Comparison of ENCODE assay signal across 27 mouse cellular contexts in genomic region chr1:75181377-75181870, GRCm38 (mm10). TPM values are rescaled to one million over a fixed set of nuclear protein-coding genes. Genes with fewer than 3 reads are reported as not detected.
DNase-seq lines count a peak whose midpoint lies in the region; ATAC-seq and TF ChIP-seq lines count a peak whose summit lies in the region.
"Had no signal": no experiment of that assay in that cellular context is flagged by ENCODE, and none has a peak within 500 bp of the region (broad histone marks: within the 10 kb centered on the region; RNA-seq: fewer than 3 reads in every experiment).

No protein-coding gene starts in this region.

- no peak for ATAC-seq in intestine, embryonic 15.5 days
- ATAC-seq in intestine, postnatal 0 days: no peak
- no peak for ATAC-seq in liver, embryonic 15.5 days (ENCODE audit: insufficient read depth)
- ATAC-seq in liver, postnatal 0 days: no peak
- no peak for ATAC-seq in midbrain, embryonic 15.5 days (replicated peaks)
- ATAC-seq: activated CD4-positive, CD25-positive, alpha-beta regulatory T cell, adult 4 months; CD4-positive, CD25-positive, alpha-beta regulatory T cell, adult 4 months; forebrain, embryonic 14.5 days; forebrain, postnatal 0 days; hindbrain, postnatal 0 days; inflammation-experienced regulatory T-cells, adult 6 months had no signal

- TF ChIP-seq POLR2A in cerebellum, adult 2 months (IDR thresholded peaks at IDR 0.05; ENCODE audit: borderline replicate concordance, insufficient read depth, low read length): no peak

- peak overlapping the region; percentile 95; the same call in 1 of the 2 replicates for H3K4me2 ChIP-seq in intestine, embryonic 15.5 days (replicated peaks)
- H3K4me2 ChIP-seq in intestine, postnatal 0 days (replicated peaks; ENCODE audit: low read depth): no peak overlapping the region
- H3K4me2 ChIP-seq in liver, embryonic 15.5 days: peak overlapping the region; percentile 89
- H3K4me2 ChIP-seq in liver, postnatal 0 days (ENCODE audit: low read depth, low read length): no peak overlapping the region
- H3K4me2 ChIP-seq in midbrain, embryonic 15.5 days: no peak overlapping the region

- no peaks in the 10 kb centered on the region for H3K27me3 ChIP-seq in cerebellum, adult 2 months (ENCODE audit: control insufficient read depth, insufficient read depth, low read length)
- H3K27me3 ChIP-seq in intestine, embryonic 15.5 days (replicated peaks): no peaks in the 10 kb centered on the region
- H3K27me3 ChIP-seq in intestine, postnatal 0 days (replicated peaks; ENCODE audit: control insufficient read depth, insufficient read depth, low read length): no peaks in the 10 kb centered on the region
- H3K27me3 ChIP-seq in liver, embryonic 15.5 days: no peaks in the 10 kb centered on the region
- H3K27me3 ChIP-seq in liver, postnatal 0 days (ENCODE audit: insufficient read depth, low read length): no peaks in the 10 kb centered on the region
- no peaks in the 10 kb centered on the region for H3K27me3 ChIP-seq in midbrain, embryonic 15.5 days (replicated peaks)
- H3K27me3 ChIP-seq: embryonic facial prominence, embryonic 13.5 days; heart, embryonic 13.5 days had no signal

- no peak for TF ChIP-seq EP300 in liver, postnatal 0 days (IDR thresholded peaks at IDR 0.05; ENCODE audit: low read depth)

- no peak for TF ChIP-seq CTCF in cerebellum, adult 2 months (IDR thresholded peaks at IDR 0.05; ENCODE audit: borderline replicate concordance, insufficient read depth, low read depth, low read length)
- no peak for TF ChIP-seq CTCF in intestine, postnatal 0 days (IDR thresholded peaks at IDR 0.05; ENCODE audit: low read depth)
- no peak for TF ChIP-seq CTCF in liver, postnatal 0 days (IDR thresholded peaks at IDR 0.05; ENCODE audit: low read depth)

- H3K27ac ChIP-seq in cerebellum, adult 2 months (ENCODE audit: insufficient read depth, low read length): no peak overlapping the region
- H3K27ac ChIP-seq in intestine, embryonic 15.5 days: no peak overlapping the region
- no peak overlapping the region for H3K27ac ChIP-seq in intestine, postnatal 0 days (ENCODE audit: low read depth, low read length)
- H3K27ac ChIP-seq in liver, embryonic 15.5 days (replicated peaks): peak overlapping the region; percentile 99
- H3K27ac ChIP-seq in liver, postnatal 0 days (ENCODE audit: low read depth): no peak overlapping the region
- no peak overlapping the region for H3K27ac ChIP-seq in midbrain, embryonic 15.5 days
- H3K27ac ChIP-seq: embryonic facial prominence, embryonic 13.5 days; hindbrain, embryonic 14.5 days; hindbrain, postnatal 0 days had no signal

- H3K36me3 ChIP-seq in intestine, embryonic 15.5 days: peaks cover 35% of the 10 kb centered on the region
- peaks cover 51% of the 10 kb centered on the region for H3K36me3 ChIP-seq in intestine, postnatal 0 days (ENCODE audit: control insufficient read depth, insufficient read depth)
- H3K36me3 ChIP-seq in liver, embryonic 15.5 days (replicated peaks): peaks cover 76% of the 10 kb centered on the region
- H3K36me3 ChIP-seq in liver, postnatal 0 days (replicated peaks; ENCODE audit: insufficient read depth, low read length): peaks cover 70% of the 10 kb centered on the region
- H3K36me3 ChIP-seq in midbrain, embryonic 15.5 days (replicated peaks): peaks cover 43% of the 10 kb centered on the region

- H3K9ac ChIP-seq in intestine, embryonic 15.5 days: no peak overlapping the region
- H3K9ac ChIP-seq in intestine, postnatal 0 days (ENCODE audit: low read depth, low read length): no peak overlapping the region
- peak overlapping the region; percentile 94; the same call in 1 of the 2 replicates for H3K9ac ChIP-seq in liver, embryonic 15.5 days
- H3K9ac ChIP-seq in liver, postnatal 0 days (replicated peaks): no peak overlapping the region
- H3K9ac ChIP-seq in midbrain, embryonic 15.5 days: no peak overlapping the region
- H3K9ac ChIP-seq: forebrain, postnatal 0 days; hindbrain, embryonic 14.5 days had no signal

- 67% methylated on average over 4 of the region's 4 CpGs for WGBS in cerebellum, adult 2 months
- WGBS in intestine, embryonic 15.5 days: 84% methylated on average over 4 of the region's 4 CpGs
- 79% methylated on average over 4 of the region's 4 CpGs for WGBS in intestine, postnatal 0 days
- WGBS in liver, embryonic 15.5 days (ENCODE audit: insufficient replicate concordance): 83% methylated on average over 4 of the region's 4 CpGs
- WGBS in liver, postnatal 0 days (ENCODE audit: insufficient replicate concordance): 88% methylated on average over 4 of the region's 4 CpGs
- WGBS in midbrain, embryonic 15.5 days: 86% methylated on average over 4 of the region's 4 CpGs

- no peaks in the 10 kb centered on the region for H3K9me3 ChIP-seq in intestine, embryonic 15.5 days
- H3K9me3 ChIP-seq in intestine, postnatal 0 days (ENCODE audit: control insufficient read depth): no peaks in the 10 kb centered on the region
- no peaks in the 10 kb centered on the region for H3K9me3 ChIP-seq in liver, embryonic 15.5 days (replicated peaks)
- H3K9me3 ChIP-seq in liver, postnatal 0 days (ENCODE audit: low read length): 0 out of 2 replicates have a peak, but pooled peaks cover 2% of the 10 kb centered on the region
- H3K9me3 ChIP-seq in midbrain, embryonic 15.5 days: no peaks in the 10 kb centered on the region
- H3K9me3 ChIP-seq: embryonic facial prominence, embryonic 10.5 days; embryonic facial prominence, embryonic 13.5 days; heart, embryonic 13.5 days had no signal

- peaks cover 18% of the 10 kb centered on the region for H3K4me1 ChIP-seq in cerebellum, adult 2 months (ENCODE audit: control insufficient read depth, insufficient read depth, low read length)
- H3K4me1 ChIP-seq in intestine, embryonic 15.5 days (replicated peaks): peaks cover 20% of the 10 kb centered on the region
- 0 out of 2 replicates have a peak, but pooled peaks cover 2% of the 10 kb centered on the region for H3K4me1 ChIP-seq in intestine, postnatal 0 days (replicated peaks; ENCODE audit: control insufficient read depth, insufficient read depth, low read length)
- H3K4me1 ChIP-seq in liver, embryonic 15.5 days (replicated peaks): peaks cover 46% of the 10 kb centered on the region
- peaks cover 13% of the 10 kb centered on the region for H3K4me1 ChIP-seq in liver, postnatal 0 days (ENCODE audit: insufficient read depth)
- peaks cover 27% of the 10 kb centered on the region for H3K4me1 ChIP-seq in midbrain, embryonic 15.5 days

- H3K4me3 ChIP-seq in cerebellum, adult 2 months (replicated peaks; ENCODE audit: insufficient read depth, low read depth, low read length): no peak overlapping the region
- no peak overlapping the region for H3K4me3 ChIP-seq in intestine, embryonic 15.5 days (replicated peaks)
- H3K4me3 ChIP-seq in intestine, postnatal 0 days (ENCODE audit: low read depth, low read length): no peak overlapping the region
- H3K4me3 ChIP-seq in liver, embryonic 15.5 days (replicated peaks): no peak overlapping the region
- no peak overlapping the region for H3K4me3 ChIP-seq in liver, postnatal 0 days (ENCODE audit: low read depth, low read length)
- no peak overlapping the region for H3K4me3 ChIP-seq in midbrain, embryonic 15.5 days
- H3K4me3 ChIP-seq: gastrocnemius, adult 2 months had no signal

- peak; percentile 47 for DNase-seq in cerebellum, adult 9-11 months
- DNase-seq in cerebellum, adult 2 months: no peak
- no peak for DNase-seq in liver, postnatal 0 days
- DNase-seq: adrenal gland, adult 8-10 months; adrenal gland, postnatal 25 days; cerebellum, adult 8-10 months; embryo, embryonic 11 days; forebrain, postnatal 0 days; gastrocnemius, adult 2 months; gastrocnemius, postnatal 14 days; heart, adult 18-20 months; heart, postnatal 14 days; heart, postnatal 4 days; kidney, adult 11 months had no signal

RNA-seq across cellular contexts. Expression of gene Abcb6, which starts 1.2 kb away (rescaled TPM):
- 19.2 and 22.4 TPM in 2 replicates for polyA plus RNA-seq in cerebellum, adult 2 months (2012; rRNA removed)
- polyA plus RNA-seq in intestine, embryonic 15.5 days (2015; fragmentation: Nextera tagmentation; extraction: Ambion mirVana): 26.1 and 26.6 TPM in 2 replicates
- 13.9 and 17.1 TPM in 2 replicates for polyA plus RNA-seq in intestine, postnatal 0 days (2015; fragmentation: Nextera tagmentation; extraction: Ambion mirVana)
- 60.5 and 63.3 TPM in 2 replicates for polyA plus RNA-seq in liver, embryonic 15.5 days (2015; fragmentation: Nextera tagmentation; extraction: Ambion mirVana)
- 38.1 and 41.5 TPM in 2 replicates for polyA plus RNA-seq in liver, postnatal 0 days (2015; fragmentation: Nextera tagmentation; extraction: Ambion mirVana)
- 45.7 and 46.0 TPM in 2 replicates for polyA plus RNA-seq in midbrain, embryonic 15.5 days (2015; fragmentation: Nextera tagmentation; extraction: Ambion mirVana)

RNA-seq across cellular contexts. Expression of gene Ankzf1, which starts 10.5 kb away (rescaled TPM):
- polyA plus RNA-seq in cerebellum, adult 2 months (2012; rRNA removed): 41.0 and 44.6 TPM in 2 replicates
- 25.2 TPM in 2 replicates for polyA plus RNA-seq in intestine, embryonic 15.5 days (2015; fragmentation: Nextera tagmentation; extraction: Ambion mirVana)
- 10.7 and 10.8 TPM in 2 replicates for polyA plus RNA-seq in intestine, postnatal 0 days (2015; fragmentation: Nextera tagmentation; extraction: Ambion mirVana)
- 9.7 and 10.0 TPM in 2 replicates for polyA plus RNA-seq in liver, embryonic 15.5 days (2015; fragmentation: Nextera tagmentation; extraction: Ambion mirVana)
- polyA plus RNA-seq in liver, postnatal 0 days (2015; fragmentation: Nextera tagmentation; extraction: Ambion mirVana): 8.0 and 9.8 TPM in 2 replicates
- 27.6 and 27.7 TPM in 2 replicates for polyA plus RNA-seq in midbrain, embryonic 15.5 days (2015; fragmentation: Nextera tagmentation; extraction: Ambion mirVana)

RNA-seq across cellular contexts. Expression of gene Atg9a, which starts 10.6 kb away (rescaled TPM):
- 120 and 128 TPM in 2 replicates for polyA plus RNA-seq in cerebellum, adult 2 months (2012; rRNA removed)
- polyA plus RNA-seq in intestine, embryonic 15.5 days (2015; fragmentation: Nextera tagmentation; extraction: Ambion mirVana): 27.6 and 28.3 TPM in 2 replicates
- 23.5 and 25.2 TPM in 2 replicates for polyA plus RNA-seq in intestine, postnatal 0 days (2015; fragmentation: Nextera tagmentation; extraction: Ambion mirVana)
- 24.1 and 28.1 TPM in 2 replicates for polyA plus RNA-seq in liver, embryonic 15.5 days (2015; fragmentation: Nextera tagmentation; extraction: Ambion mirVana)
- 17.6 and 17.8 TPM in 2 replicates for polyA plus RNA-seq in liver, postnatal 0 days (2015; fragmentation: Nextera tagmentation; extraction: Ambion mirVana)
- 59.2 and 63.3 TPM in 2 replicates for polyA plus RNA-seq in midbrain, embryonic 15.5 days (2015; fragmentation: Nextera tagmentation; extraction: Ambion mirVana)

RNA-seq across cellular contexts. Expression of gene Zfand2b, which starts 13.0 kb away (rescaled TPM):
- polyA plus RNA-seq in cerebellum, adult 2 months (2012; rRNA removed): 58.0 and 61.6 TPM in 2 replicates
- 45.6 and 45.7 TPM in 2 replicates for polyA plus RNA-seq in intestine, embryonic 15.5 days (2015; fragmentation: Nextera tagmentation; extraction: Ambion mirVana)
- polyA plus RNA-seq in intestine, postnatal 0 days (2015; fragmentation: Nextera tagmentation; extraction: Ambion mirVana): 47.5 and 51.2 TPM in 2 replicates
- 43.4 and 44.5 TPM in 2 replicates for polyA plus RNA-seq in liver, embryonic 15.5 days (2015; fragmentation: Nextera tagmentation; extraction: Ambion mirVana)
- 32.7 and 34.7 TPM in 2 replicates for polyA plus RNA-seq in liver, postnatal 0 days (2015; fragmentation: Nextera tagmentation; extraction: Ambion mirVana)
- 38.3 and 41.1 TPM in 2 replicates for polyA plus RNA-seq in midbrain, embryonic 15.5 days (2015; fragmentation: Nextera tagmentation; extraction: Ambion mirVana)

RNA-seq across cellular contexts. Expression of gene Glb1l, which starts 29.2 kb away (rescaled TPM):
- polyA plus RNA-seq in cerebellum, adult 2 months (2012; rRNA removed): 10.8 TPM in 2 replicates
- polyA plus RNA-seq in intestine, embryonic 15.5 days (2015; fragmentation: Nextera tagmentation; extraction: Ambion mirVana): 11.9 and 12.2 TPM in 2 replicates
- polyA plus RNA-seq in intestine, postnatal 0 days (2015; fragmentation: Nextera tagmentation; extraction: Ambion mirVana): 3.6 and 3.7 TPM in 2 replicates
- 3.2 and 4.5 TPM in 2 replicates for polyA plus RNA-seq in liver, embryonic 15.5 days (2015; fragmentation: Nextera tagmentation; extraction: Ambion mirVana)
- polyA plus RNA-seq in liver, postnatal 0 days (2015; fragmentation: Nextera tagmentation; extraction: Ambion mirVana): 2.7 and 3.5 TPM in 2 replicates
- polyA plus RNA-seq in midbrain, embryonic 15.5 days (2015; fragmentation: Nextera tagmentation; extraction: Ambion mirVana): 21.8 and 24.0 TPM in 2 replicates

Comparison
In these comparisons a context has a peak if more than half of its experiments do, and no peak if none do; other contexts are left out.
1. H3K4me2 ChIP-seq: peak in intestine, embryonic 15.5 days (single experiment) and liver, embryonic 15.5 days (single experiment); none in intestine, postnatal 0 days (single experiment), liver, postnatal 0 days (single experiment) and midbrain, embryonic 15.5 days (single experiment).